Mouse (Mus musculus) myocyte (in vitro differentiated cells): Measurements from ENCODE around the gene Abcg4.

Source experiments
- CEBPB ChIP-seq: IDR thresholded peaks from 2 replicates; pipeline ENCODE4 v1.6.1; 2011; ENCODE audit warnings: mild to moderate bottlenecking, moderate library complexity; ENCODE audit not compliant: poor library complexity, insufficient read depth, severe bottlenecking
- MYOD1 ChIP-seq, 3 experiments: IDR thresholded peaks; one replicate each; pipeline ENCODE4 v1.6.1; 2011; ENCODE audit warnings: control low read depth in 2 of 3, low read depth in 2 of 3, mild to moderate bottlenecking in 2 of 3, moderate library complexity in 1 of 3; ENCODE audit not compliant: insufficient read length in 2 of 3, control insufficient read depth in 1 of 3
- MYOG ChIP-seq, 3 experiments: IDR thresholded peaks; one replicate each; pipeline ENCODE4 v1.6.1; 2011; ENCODE audit warnings: control low read depth in 2 of 3, low read depth in 2 of 3, mild to moderate bottlenecking in 2 of 3; ENCODE audit not compliant: insufficient read length in 2 of 3, control insufficient read depth in 1 of 3, insufficient read depth in 1 of 3
- TCF12 ChIP-seq: IDR thresholded peaks from one replicate; pipeline ENCODE4 v1.6.1; 2011; ENCODE audit warnings: mild to moderate bottlenecking, control low read depth; ENCODE audit not compliant: poor library complexity, insufficient read depth, severe bottlenecking
- TCF3 ChIP-seq: IDR thresholded peaks from one replicate; pipeline ENCODE4 v1.6.1; 2011; ENCODE audit warnings: low read depth, control low read depth; ENCODE audit not compliant: insufficient read length

DNA sequence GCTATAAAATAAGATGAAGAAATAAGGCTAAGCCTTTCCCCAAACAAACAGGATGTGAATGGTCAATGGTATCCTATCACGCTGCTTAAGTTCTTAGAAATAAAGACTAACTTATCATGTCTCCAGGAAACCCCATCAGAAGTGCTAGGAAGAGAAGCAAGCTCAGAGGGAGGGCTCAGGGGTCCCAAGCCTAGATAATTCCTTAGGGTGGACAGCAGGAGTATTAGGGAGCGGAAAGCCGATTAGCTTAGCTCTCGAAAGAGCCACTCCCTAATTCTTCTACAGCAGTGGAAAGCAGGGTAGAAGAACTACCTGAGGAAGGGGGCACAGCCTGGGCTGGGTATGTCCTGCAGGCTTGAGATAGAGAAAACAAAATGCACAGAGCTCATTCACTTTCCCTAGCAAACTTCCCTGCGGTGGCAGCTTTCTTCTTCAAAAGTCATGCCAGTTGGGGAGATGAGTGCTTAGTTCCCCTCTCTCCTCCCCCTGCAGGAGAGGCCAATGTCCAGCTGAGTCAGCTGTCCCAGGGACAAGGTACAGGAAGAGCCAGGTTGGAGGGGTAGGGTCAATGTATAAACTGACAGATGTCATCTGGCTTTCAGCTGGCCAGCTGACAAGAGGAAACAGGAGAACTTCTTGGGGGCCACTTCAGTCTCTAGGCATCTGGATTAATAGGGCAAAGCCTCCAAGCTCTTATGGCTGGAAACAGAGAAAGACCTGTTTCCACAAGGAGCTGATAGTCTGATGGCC is 29.8 kb upstream of the Abcg4 start:
- no peak for TF ChIP-seq MYOG (IDR thresholded peaks at IDR 0.05; ENCODE audit: control insufficient read depth in 1 of 3, insufficient read depth in 1 of 3, insufficient read length in 2 of 3, low read depth in 2 of 3)
- no peak for TF ChIP-seq CEBPB
- TF ChIP-seq MYOD1 (IDR thresholded peaks at IDR 0.05; ENCODE audit: control insufficient read depth in 1 of 3, insufficient read length in 2 of 3, low read depth in 2 of 3): no peak
- TF ChIP-seq TCF3: no peak
- no peak for TF ChIP-seq TCF12
